Mouse (Mus musculus): ENCODE data around the gene Uba7.

The Uba7 gene

DNA sequence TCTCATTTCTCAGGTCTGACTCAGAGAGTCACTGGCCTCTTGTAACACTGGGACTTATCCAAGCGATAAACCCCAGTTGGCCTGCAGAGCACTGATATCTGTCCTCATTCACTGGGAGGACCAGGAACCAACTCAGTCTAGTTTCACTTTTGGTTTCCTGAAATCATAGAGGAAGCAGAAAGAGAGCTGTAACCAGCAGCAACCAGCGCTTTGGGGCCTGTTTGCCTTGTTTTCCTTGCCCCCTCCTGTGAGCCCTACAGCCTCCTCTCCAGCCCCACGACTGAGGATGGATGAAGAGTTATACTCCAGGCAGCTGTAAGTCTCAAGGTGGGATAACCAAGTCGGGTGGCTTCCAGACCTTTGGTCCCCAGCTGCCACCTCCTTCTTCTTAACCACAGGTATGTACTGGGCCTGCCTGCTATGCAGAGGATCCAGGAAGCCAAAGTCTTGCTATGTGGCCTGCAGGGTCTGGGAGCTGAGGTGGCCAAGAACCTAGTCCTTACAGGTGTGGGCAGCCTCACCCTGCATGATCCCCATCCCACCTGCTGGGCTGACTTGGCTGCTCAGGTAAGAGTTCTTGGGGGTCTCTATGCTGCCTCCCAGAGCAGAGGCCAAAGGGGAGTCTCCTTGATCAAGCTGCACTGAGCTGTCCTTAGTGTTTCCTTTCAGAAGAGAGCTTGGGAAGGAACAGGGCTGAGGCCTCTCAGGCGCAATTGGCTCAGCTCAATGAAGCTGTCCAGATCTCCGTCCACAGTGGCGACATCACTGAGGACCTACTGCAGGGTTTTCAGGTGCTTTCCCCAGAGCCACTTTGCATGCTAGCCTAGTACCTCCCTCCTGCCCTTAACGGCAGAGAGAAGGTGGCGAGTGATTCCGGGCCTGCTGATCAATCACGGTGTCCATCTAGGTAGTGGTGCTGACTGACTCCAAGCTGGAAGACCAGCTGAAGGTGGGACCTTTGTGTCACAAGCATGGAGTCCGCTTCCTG, at the start of gene Uba7:
Uba7 (plus strand) TSS at position 107 of the 988 bp plus-strand sequence.
- no peak for DNase-seq (ENCODE audit: low spot score in 2 of 2)

GRCm38 (mm10) chr9:107926920-107927420, 48.3 kb upstream of the Uba7 start:
- no peak for DNase-seq (ENCODE audit: low spot score in 2 of 2)

- peak in 1 of 2 experiments; percentile 38 for DNase-seq (ENCODE audit: low spot score in 2 of 2)
Measured at GRCm38 (mm10) chr9:107927749-107928148, 47.6 kb upstream of the Uba7 start.

DNA sequence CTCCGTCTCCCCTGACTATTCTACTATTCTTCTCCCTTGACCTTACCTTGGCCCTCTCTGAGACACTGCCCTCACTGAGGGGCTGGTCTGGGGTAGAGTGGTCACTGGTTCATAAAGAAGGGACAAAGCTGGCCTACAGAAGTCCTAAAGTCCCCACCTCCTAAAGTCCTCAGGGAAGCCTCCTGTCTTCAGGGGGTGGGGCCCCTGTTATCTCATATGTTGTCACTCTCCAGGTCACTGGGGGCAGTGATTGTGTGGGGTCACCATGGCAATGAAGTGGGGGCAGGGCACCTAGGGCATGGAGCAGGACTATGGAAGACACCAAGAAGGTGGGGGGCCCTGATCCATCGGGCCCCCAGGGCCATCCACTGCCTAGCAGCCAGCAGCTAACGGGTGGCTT, 47.1 kb upstream of the Uba7 start, which contains the start of gene Actl11:
Actl11 (plus strand) TSS at position 301 of the 400 bp plus-strand sequence.
- DNase-seq (ENCODE audit: low spot score in 2 of 2) = no peak

GRCm38 (mm10) chr9:107932221-107932620, 43.1 kb upstream of the Uba7 start:
- DNase-seq (ENCODE audit: low spot score in 2 of 2) = no peak

DNA sequence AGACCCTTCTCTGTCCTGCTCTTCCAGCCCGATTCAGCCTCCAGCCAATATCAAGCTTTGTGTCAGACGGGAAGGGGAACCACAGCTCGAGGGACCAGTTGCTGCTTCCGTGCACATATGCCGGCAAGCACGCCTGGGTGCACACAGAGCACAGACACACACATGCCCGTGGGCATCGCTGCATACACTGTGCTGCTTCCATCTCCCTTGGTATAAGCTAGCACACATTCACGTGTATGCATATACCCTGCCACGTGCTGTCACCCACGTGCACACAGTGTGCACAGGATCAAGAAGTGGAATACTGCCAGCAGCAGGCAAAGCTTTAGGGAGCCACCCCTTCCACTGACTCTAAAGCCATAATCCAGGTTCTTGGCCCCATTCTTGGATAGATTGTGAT, 41.2 kb upstream of the Uba7 start:
- DNase-seq (ENCODE audit: low spot score in 2 of 2) = peak in 1 of 2 experiments; percentile 35

- DNase-seq (ENCODE audit: low spot score in 2 of 2) = no peak
Measured at GRCm38 (mm10) chr9:107935374-107935773, 39.9 kb upstream of the Uba7 start, which contains the start of gene Camkv. TSS of gene Camkv (plus strand) at chr9:107935674.

DNA sequence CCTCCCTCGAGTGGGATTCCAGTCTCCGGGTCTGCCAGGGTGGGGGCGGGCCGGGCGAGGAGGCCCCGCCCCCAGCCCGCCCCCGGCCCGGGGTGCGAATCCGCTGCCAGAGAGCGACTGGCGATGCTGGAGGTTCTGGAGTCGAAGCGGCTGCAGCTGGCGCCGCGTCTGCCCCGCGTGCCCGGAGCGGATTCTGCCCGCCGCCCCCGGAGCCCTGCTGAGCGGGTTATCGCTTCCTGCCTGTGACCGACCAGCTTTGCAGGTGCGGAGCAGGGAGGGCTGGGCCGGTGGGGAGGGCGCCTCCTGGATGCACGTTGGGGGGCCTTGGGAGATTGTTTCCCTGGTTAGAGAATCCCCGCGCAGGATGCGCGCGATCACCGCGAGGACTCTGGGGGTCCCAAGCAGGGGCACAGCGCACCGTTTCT, 39.5 kb upstream of the Uba7 start:
- no peak for DNase-seq (ENCODE audit: low spot score in 2 of 2)

DNA sequence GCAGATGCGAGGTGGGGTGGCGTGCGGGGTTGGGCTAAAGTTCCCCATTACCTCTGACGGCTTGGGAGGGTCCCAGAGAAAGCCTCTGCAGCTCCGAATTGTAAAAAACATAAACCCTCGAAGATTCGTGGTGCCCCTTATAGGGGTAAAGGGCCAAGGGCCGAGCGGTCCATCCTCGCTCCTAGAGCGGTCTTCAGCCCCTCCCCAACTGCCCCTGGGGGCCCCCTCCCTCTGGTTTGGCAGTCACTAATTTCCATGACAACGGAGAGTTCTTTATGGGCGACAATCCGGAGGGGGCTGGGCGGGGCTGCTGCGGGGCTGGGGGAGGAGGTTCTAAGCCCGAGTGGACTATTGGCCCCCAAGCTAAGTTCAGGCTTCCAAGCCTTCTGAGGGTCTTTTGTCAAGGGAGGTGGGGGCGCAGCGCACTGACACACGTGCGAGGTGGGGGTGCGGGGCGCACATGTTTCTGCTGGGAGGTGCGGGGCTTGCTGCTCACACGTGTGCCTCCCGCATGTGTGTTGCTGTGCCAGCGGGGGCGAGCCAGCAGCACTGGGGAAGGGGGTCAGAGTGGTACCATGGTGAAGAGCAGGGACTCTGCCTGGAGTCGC, 39.0 kb upstream of the Uba7 start:
- DNase-seq (ENCODE audit: low spot score in 2 of 2) = peak; percentile 48 to 61

GRCm38 (mm10) chr9:107936831-107937230, 38.5 kb upstream of the Uba7 start:
- DNase-seq (ENCODE audit: low spot score in 2 of 2) = no peak

DNA sequence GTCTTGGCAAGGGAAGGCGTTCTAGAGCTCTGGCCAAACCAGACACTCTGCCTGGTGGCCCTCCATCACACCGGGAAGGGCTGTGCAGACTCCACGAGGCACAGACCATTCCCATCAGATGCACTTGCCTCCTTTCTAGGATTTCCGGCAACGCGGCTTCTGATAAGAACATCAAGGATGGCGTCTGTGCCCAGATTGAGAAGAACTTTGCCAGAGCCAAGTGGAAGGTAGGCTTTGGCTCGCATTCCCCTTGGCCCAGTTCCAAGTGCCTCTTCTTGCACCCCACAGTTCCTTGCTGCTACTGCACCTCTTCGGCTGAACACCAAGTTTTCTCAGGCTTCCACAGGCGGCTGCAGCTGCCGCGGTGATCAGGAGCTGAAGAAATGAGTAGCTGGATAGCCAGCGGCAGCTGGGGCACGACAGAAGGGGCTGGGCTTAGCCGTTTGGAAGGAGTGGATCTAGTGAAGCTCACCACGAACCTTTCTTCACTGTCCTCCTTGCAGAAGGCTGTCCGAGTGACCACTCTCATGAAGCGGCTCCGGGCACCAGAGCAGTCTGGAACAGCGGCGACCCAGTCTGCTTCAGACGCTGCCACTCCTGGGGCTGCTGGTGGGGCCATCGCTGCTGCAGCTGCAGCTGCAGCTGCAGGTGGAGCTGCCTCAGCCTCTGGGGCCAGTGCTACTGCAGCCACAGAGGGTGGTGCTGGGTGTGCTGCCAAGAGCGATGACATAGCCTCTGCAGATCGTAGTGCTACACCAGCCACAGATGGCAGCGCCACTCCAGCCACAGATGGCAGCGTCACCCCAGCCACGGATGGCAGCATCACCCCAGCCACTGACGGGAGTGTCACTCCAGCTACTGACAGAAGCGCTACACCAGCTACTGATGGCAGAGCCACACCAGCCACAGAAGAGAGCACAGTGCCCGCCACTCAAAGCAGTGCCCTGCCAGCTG, 27.8 kb upstream of the Uba7 start:
- DNase-seq (ENCODE audit: low spot score in 2 of 2) = no peak

- DNase-seq (ENCODE audit: low spot score in 2 of 2) = no peak
Measured at GRCm38 (mm10) chr9:107949184-107949921, 26.0 kb upstream of the Uba7 start.

DNA sequence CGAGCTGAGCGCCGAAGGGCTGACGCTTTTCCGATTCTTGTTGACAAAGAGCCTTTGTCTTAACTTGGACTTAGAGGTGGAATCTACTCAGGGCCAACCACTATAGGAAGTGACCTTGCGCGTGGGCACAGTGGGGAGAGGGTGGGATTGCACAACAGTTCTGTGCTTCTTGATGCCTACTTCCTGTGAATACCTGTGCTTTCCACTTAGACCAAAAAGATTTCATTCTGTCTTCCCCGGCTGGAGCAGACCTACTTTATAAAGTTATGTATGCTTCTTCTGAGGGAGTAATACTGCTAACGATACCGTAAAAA, 25.4 kb upstream of the Uba7 start, which contains the start of gene Traip:
Traip (plus strand) TSS at position 215 of the 314 bp plus-strand sequence.
- DNase-seq (ENCODE audit: low spot score in 2 of 2) = no peak

DNA sequence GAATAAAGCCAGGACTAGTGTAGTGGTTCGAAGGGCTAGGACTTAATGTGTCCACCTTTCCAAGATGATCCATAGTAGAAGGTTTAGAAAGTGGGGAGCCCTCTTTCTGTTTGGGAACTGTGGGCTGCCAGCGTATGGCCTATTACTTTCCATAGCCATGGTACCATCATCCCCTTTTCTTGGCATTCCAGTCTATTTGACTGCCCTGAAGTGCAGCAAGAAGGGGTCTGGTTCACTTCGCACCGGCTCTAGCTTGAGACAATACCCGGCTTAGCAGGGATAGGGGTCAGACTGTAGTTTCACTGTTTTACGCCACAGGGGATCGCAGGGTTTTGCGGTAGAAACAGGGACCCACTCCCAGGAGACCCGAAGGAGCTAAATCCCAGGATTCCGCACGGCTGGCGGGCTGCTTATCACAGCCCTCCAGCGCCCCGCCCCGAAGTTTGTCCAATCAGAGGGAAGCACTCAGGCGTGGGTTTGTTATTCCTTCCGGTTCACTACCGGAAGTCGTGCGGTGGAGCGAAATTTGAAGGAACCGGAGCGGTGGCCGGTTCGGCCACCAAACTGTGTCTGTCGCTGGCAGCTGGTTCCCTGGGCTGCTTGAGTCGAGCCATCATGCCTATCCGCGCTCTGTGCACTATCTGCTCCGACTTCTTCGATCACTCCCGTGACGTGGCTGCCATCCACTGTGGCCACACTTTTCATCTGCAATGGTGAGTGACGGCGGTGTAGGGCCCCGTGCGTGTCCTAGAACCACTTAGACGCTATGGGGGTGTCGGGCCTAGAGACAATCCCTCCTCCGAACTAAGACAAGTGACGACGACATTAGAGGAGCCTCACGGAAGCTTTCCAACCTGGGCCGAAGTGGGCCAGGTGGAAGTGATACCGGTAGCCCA, 24.6 kb upstream of the Uba7 start:
- peak; percentile 85 to 90 for DNase-seq (ENCODE audit: low spot score in 2 of 2)

DNA sequence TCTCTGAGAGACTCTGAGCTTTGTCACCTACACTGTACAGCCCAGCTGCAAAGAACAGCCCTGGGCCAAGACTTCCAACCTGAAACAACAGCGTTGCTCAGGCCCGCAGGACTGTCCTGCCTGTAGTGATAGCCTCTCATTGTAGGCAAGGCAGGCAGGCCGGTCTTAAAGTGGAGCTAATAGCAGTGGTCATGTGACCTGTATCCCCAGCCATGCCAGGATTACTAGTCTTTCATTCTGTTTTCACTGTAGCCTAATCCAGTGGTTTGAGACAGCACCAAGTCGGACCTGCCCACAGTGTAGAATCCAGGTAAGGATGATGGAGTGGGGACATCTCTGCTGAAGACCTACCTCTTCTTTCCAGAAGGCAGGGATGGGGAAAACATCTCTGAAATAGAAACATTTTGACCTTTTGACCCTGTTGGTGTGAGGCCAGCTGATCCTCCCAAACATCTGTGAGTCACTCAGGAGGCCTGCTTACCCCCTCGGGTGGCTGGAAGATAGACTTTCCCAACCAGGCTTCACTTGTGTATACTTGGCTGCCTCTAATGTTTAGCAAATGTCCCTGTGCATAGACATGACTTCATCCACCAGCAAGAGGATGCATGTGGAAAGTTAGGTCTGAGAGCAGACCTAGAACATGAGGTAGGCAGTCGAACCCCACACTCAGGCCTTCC, 19.6 kb upstream of the Uba7 start:
- no peak for DNase-seq (ENCODE audit: low spot score in 2 of 2)

DNA sequence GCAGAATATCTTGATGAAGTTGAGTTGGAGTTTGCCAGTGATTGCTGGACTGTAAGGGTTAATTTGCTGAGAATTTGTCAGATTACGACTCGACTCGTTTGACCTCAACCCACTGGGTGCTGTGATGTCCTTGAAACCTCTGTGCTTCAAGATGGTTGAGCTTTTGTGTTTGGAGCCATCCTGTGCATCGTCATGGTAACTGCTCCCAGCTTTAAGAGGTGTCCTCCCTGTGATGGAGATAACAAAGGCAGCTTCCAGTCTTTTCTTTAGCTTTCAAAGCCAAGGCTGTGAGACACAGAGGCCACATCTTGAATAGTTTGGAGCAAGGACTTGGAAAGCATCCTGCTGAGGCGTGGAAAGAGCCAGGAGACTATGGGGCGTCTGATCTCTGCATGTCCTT, 18.2 kb upstream of the Uba7 start:
- DNase-seq (ENCODE audit: low spot score in 2 of 2) = no peak

DNA sequence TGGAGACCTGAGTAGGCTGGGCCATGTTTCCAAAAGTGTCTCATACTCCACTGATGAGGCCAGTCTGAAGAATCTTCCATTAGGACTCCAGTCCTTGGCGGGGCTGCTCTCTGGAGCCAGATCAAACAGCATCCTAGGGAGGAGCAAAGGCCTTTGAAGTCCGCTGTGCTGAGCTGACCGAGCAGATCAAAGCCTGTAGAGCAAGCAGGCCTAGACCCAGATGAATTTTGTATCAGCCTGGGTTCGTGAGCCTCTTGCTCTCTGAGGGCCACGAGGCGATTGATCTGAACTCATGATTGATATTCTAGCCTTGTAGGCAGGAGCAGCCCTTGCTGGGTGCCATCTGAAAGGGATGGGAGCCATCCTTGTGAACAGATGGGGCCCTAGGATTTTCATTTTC, 15.4 kb upstream of the Uba7 start:
- DNase-seq (ENCODE audit: low spot score in 2 of 2) = no peak

GRCm38 (mm10) chr9:107960928-107961327, 14.4 kb upstream of the Uba7 start:
- DNase-seq (ENCODE audit: low spot score in 2 of 2) = no peak

- DNase-seq (ENCODE audit: low spot score in 2 of 2) = peak; percentile 72 to 81
Measured at GRCm38 (mm10) chr9:107961351-107961762, 13.9 kb upstream of the Uba7 start.
